In genomic region chr11:59423010-59423588, GRCm38 (mm10) we compare ENCODE assay signal across 21 mouse cellular contexts. TPM values are rescaled to one million over a fixed set of nuclear protein-coding genes. Genes with fewer than 3 reads are reported as not detected.
DNase-seq lines count a peak whose midpoint lies in the region; ATAC-seq lines count a peak whose summit lies in the region.
"Had no signal": no experiment of that assay in that cellular context is flagged by ENCODE, and none has a peak within 500 bp of the region (broad histone marks: within the 10 kb centered on the region; RNA-seq: fewer than 3 reads in every experiment).

No protein-coding gene starts in this region.

- no peak overlapping the region for H3K4me3 ChIP-seq in hindbrain, embryonic 13.5 days
- H3K4me3 ChIP-seq in hindbrain, embryonic 12.5 days = no peak overlapping the region
- H3K4me3 ChIP-seq in liver, embryonic 13.5 days (replicated peaks) = no peak overlapping the region
- H3K4me3 ChIP-seq in forebrain, embryonic 11.5 days (ENCODE audit: low read depth, low read length) = no peak overlapping the region
- H3K4me3 ChIP-seq: heart, embryonic 10.5 days; midbrain, embryonic 10.5 days had no signal

- peaks cover 17% of the 10 kb centered on the region for H3K4me1 ChIP-seq in hindbrain, embryonic 13.5 days (replicated peaks)
- no peaks in the 10 kb centered on the region for H3K4me1 ChIP-seq in hindbrain, embryonic 12.5 days
- peaks cover 26% of the 10 kb centered on the region for H3K4me1 ChIP-seq in liver, embryonic 13.5 days (replicated peaks)
- no peaks in the 10 kb centered on the region for H3K4me1 ChIP-seq in forebrain, embryonic 11.5 days (replicated peaks; ENCODE audit: control insufficient read depth, insufficient read depth, low read length)
- H3K4me1 ChIP-seq: midbrain, embryonic 10.5 days had no signal

- no peaks in the 10 kb centered on the region for H3K9me3 ChIP-seq in hindbrain, embryonic 13.5 days
- H3K9me3 ChIP-seq in hindbrain, embryonic 12.5 days (replicated peaks) = no peaks in the 10 kb centered on the region
- no peaks in the 10 kb centered on the region for H3K9me3 ChIP-seq in liver, embryonic 13.5 days (replicated peaks)
- no peaks in the 10 kb centered on the region for H3K9me3 ChIP-seq in forebrain, embryonic 11.5 days (ENCODE audit: control insufficient read depth, low read length)
- H3K9me3 ChIP-seq: heart, embryonic 10.5 days; midbrain, embryonic 10.5 days had no signal

- no peak overlapping the region for H3K4me2 ChIP-seq in hindbrain, embryonic 13.5 days
- H3K4me2 ChIP-seq in hindbrain, embryonic 12.5 days (replicated peaks) = no peak overlapping the region
- H3K4me2 ChIP-seq in liver, embryonic 13.5 days = no peak overlapping the region
- no peak overlapping the region for H3K4me2 ChIP-seq in forebrain, embryonic 11.5 days (ENCODE audit: low read depth, low read length, severe bottlenecking)
- H3K4me2 ChIP-seq: lung, embryonic 14.5 days had no signal

- intact Hi-C loops in left cerebral cortex, postnatal 14 days (cut with DNase I) = no loop called here

- H3K36me3 ChIP-seq in hindbrain, embryonic 13.5 days = peaks cover 96% of the 10 kb centered on the region
- peaks cover 79% of the 10 kb centered on the region for H3K36me3 ChIP-seq in hindbrain, embryonic 12.5 days
- peaks cover 15% of the 10 kb centered on the region for H3K36me3 ChIP-seq in liver, embryonic 13.5 days
- peaks cover 3% of the 10 kb centered on the region; the same call in 1 of the 2 replicates for H3K36me3 ChIP-seq in forebrain, embryonic 11.5 days (ENCODE audit: control insufficient read depth, insufficient read depth, low read length)

- DNase-seq in Muller cell, postnatal 12 days (ENCODE audit: inconsistent ontology term) = peak; percentile 68
- no peak for DNase-seq in liver, embryonic 13.5 days
- DNase-seq in lung, postnatal 36 days = peak; percentile 38
- no peak for DNase-seq in left cerebral cortex, postnatal 14 days (ENCODE audit: low spot score in 2 of 2)
- DNase-seq in forebrain, embryonic 11.5 days (ENCODE audit: low spot score) = no peak
- DNase-seq in heart, adult 18-20 months = no peak
- DNase-seq: cerebellum, adult 2 months; gastrocnemius, postnatal 14 days; heart, postnatal 36 days; lung, embryonic 14.5 days; retina, postnatal 1 day had no signal

- no peaks in the 10 kb centered on the region for H3K27me3 ChIP-seq in hindbrain, embryonic 13.5 days
- no peaks in the 10 kb centered on the region for H3K27me3 ChIP-seq in hindbrain, embryonic 12.5 days
- no peaks in the 10 kb centered on the region for H3K27me3 ChIP-seq in liver, embryonic 13.5 days
- no peaks in the 10 kb centered on the region for H3K27me3 ChIP-seq in forebrain, embryonic 11.5 days (ENCODE audit: control insufficient read depth, insufficient read depth, low read length)

- ATAC-seq in hindbrain, embryonic 13.5 days (ENCODE audit: low FRiP score) = no peak
- no peak for ATAC-seq in hindbrain, embryonic 12.5 days (ENCODE audit: low FRiP score)
- ATAC-seq in liver, embryonic 13.5 days (ENCODE audit: low read depth) = peak; percentile 52; the same call in 1 of the 2 replicates
- ATAC-seq in forebrain, embryonic 11.5 days (replicated peaks; ENCODE audit: low FRiP score) = no peak

- WGBS in hindbrain, embryonic 13.5 days = 76% methylated on average over 5 of the region's 5 CpGs
- WGBS in hindbrain, embryonic 12.5 days = 81% methylated on average over 5 of the region's 5 CpGs
- 58% methylated on average over 5 of the region's 5 CpGs for WGBS in liver, embryonic 13.5 days (ENCODE audit: insufficient replicate concordance)
- 89% methylated on average over 5 of the region's 5 CpGs for WGBS in forebrain, embryonic 11.5 days

- peak overlapping the region; percentile 12; the same call in 1 of the 2 replicates for H3K27ac ChIP-seq in hindbrain, embryonic 13.5 days
- no peak overlapping the region for H3K27ac ChIP-seq in hindbrain, embryonic 12.5 days
- peak overlapping the region; percentile 39; the same call in 1 of the 2 replicates for H3K27ac ChIP-seq in liver, embryonic 13.5 days
- no peak overlapping the region for H3K27ac ChIP-seq in forebrain, embryonic 11.5 days (ENCODE audit: low read depth, low read length)
- H3K27ac ChIP-seq: heart, embryonic 10.5 days; kidney, postnatal 0 days; midbrain, embryonic 10.5 days had no signal

- H3K9ac ChIP-seq in hindbrain, embryonic 13.5 days = 0 out of 2 replicates have a peak overlapping the region, but pooled peaks have one; percentile 19
- no peak overlapping the region for H3K9ac ChIP-seq in hindbrain, embryonic 12.5 days
- H3K9ac ChIP-seq in liver, embryonic 13.5 days = no peak overlapping the region
- no peak overlapping the region for H3K9ac ChIP-seq in forebrain, embryonic 11.5 days (ENCODE audit: low read length)
- H3K9ac ChIP-seq: lung, embryonic 14.5 days had no signal

RNA-seq across cellular contexts. Expression of gene Jmjd4, which starts 26.7 kb away (rescaled TPM):
- 14.3 and 15.2 TPM in 2 replicates for polyA plus RNA-seq in hindbrain, embryonic 13.5 days (2015; fragmentation: Nextera tagmentation; extraction: Ambion mirVana)
- 14.6 and 14.8 TPM in 2 replicates for polyA plus RNA-seq in hindbrain, embryonic 12.5 days (2016; fragmentation: Nextera tagmentation; extraction: Ambion mirVana)
- polyA plus RNA-seq in liver, embryonic 13.5 days (2015; fragmentation: Nextera tagmentation; extraction: Ambion mirVana) = 5.2 and 5.3 TPM in 2 replicates
- total RNA-seq in left cerebral cortex, postnatal 14 days (2021) = 10 to 100 TPM; 30.7 to 32.7 TPM
- polyA plus RNA-seq in forebrain, embryonic 11.5 days (2014; fragmentation: Nextera tagmentation; extraction: Ambion mirVana) = 17.8 and 20.5 TPM in 2 replicates
- total RNA-seq in heart, adult 18-20 months (2021) = 10 to 100 TPM; 11.1 to 12.0 TPM

RNA-seq across cellular contexts. Expression of gene Snap47, which starts 27.9 kb away (rescaled TPM):
- 448 and 460 TPM in 2 replicates for polyA plus RNA-seq in hindbrain, embryonic 13.5 days (2015; fragmentation: Nextera tagmentation; extraction: Ambion mirVana)
- polyA plus RNA-seq in hindbrain, embryonic 12.5 days (2016; fragmentation: Nextera tagmentation; extraction: Ambion mirVana) = 230 and 240 TPM in 2 replicates
- 26.8 and 31.0 TPM in 2 replicates for polyA plus RNA-seq in liver, embryonic 13.5 days (2015; fragmentation: Nextera tagmentation; extraction: Ambion mirVana)
- 100 to 1,000 TPM; 388 to 398 TPM for total RNA-seq in left cerebral cortex, postnatal 14 days (2021)
- 130 and 137 TPM in 2 replicates for polyA plus RNA-seq in forebrain, embryonic 11.5 days (2014; fragmentation: Nextera tagmentation; extraction: Ambion mirVana)
- 10 to 100 TPM; 39.1 to 43.4 TPM for total RNA-seq in heart, adult 18-20 months (2021)

RNA-seq across cellular contexts. Expression of gene Prss38, which starts 47.6 kb away (rescaled TPM):
- polyA plus RNA-seq in hindbrain, embryonic 13.5 days (2015; fragmentation: Nextera tagmentation; extraction: Ambion mirVana) = not detected in 2 replicates
- polyA plus RNA-seq in hindbrain, embryonic 12.5 days (2016; fragmentation: Nextera tagmentation; extraction: Ambion mirVana) = not detected in 2 replicates
- polyA plus RNA-seq in liver, embryonic 13.5 days (2015; fragmentation: Nextera tagmentation; extraction: Ambion mirVana) = not detected in 2 replicates
- not detected for total RNA-seq in left cerebral cortex, postnatal 14 days (2021)
- not detected in 2 replicates for polyA plus RNA-seq in forebrain, embryonic 11.5 days (2014; fragmentation: Nextera tagmentation; extraction: Ambion mirVana)
- not detected for total RNA-seq in heart, adult 18-20 months (2021)
- total RNA-seq: adrenal gland, adult 18-20 months; common myeloid progenitor, adult 5-6 weeks; heart, postnatal 36 days; left cerebral cortex, adult 8-10 months; neutrophil, adult 5-6 weeks had no signal
- polyA plus RNA-seq: cerebellum, adult 2 months; heart, embryonic 10.5 days; kidney, postnatal 0 days; lung, embryonic 14.5 days; midbrain, embryonic 10.5 days; spleen, adult 2 months had no signal

RNA-seq across cellular contexts. Expression of gene Zfp867, which starts 49.2 kb away (rescaled TPM):
- 12.7 and 13.2 TPM in 2 replicates for polyA plus RNA-seq in hindbrain, embryonic 13.5 days (2015; fragmentation: Nextera tagmentation; extraction: Ambion mirVana)
- 10.8 and 11.8 TPM in 2 replicates for polyA plus RNA-seq in hindbrain, embryonic 12.5 days (2016; fragmentation: Nextera tagmentation; extraction: Ambion mirVana)
- polyA plus RNA-seq in liver, embryonic 13.5 days (2015; fragmentation: Nextera tagmentation; extraction: Ambion mirVana) = 1.1 and 1.8 TPM in 2 replicates
- total RNA-seq in left cerebral cortex, postnatal 14 days (2021) = 1 to 10 TPM; 3.7 to 3.9 TPM
- 11.9 and 13.0 TPM in 2 replicates for polyA plus RNA-seq in forebrain, embryonic 11.5 days (2014; fragmentation: Nextera tagmentation; extraction: Ambion mirVana)
- total RNA-seq in heart, adult 18-20 months (2021) = 1 to 10 TPM; 2.5 to 3.2 TPM

Comparison
In these comparisons a context has a peak if more than half of its experiments do, and no peak if none do; other contexts are left out.
1. H3K27ac ChIP-seq: peak in hindbrain, embryonic 13.5 days (single experiment) and liver, embryonic 13.5 days (single experiment); none in hindbrain, embryonic 12.5 days (single experiment) and forebrain, embryonic 11.5 days (single experiment).
2. DNase-seq: peak in Muller cell, postnatal 12 days (single experiment) and lung, postnatal 36 days (single experiment); none in liver, embryonic 13.5 days (single experiment), left cerebral cortex, postnatal 14 days (0 of 2), forebrain, embryonic 11.5 days (single experiment) and heart, adult 18-20 months (0 of 2).